Mouse (Mus musculus) retina, postnatal 1 day (tissue): Measurements from ENCODE around the gene 7530416G11Rik.

Source experiments
- DNase-seq: peaks from one replicate; pipeline ENCODE4 v3.0.0-alpha.2; 2012

7530416G11Rik gene

DNA sequence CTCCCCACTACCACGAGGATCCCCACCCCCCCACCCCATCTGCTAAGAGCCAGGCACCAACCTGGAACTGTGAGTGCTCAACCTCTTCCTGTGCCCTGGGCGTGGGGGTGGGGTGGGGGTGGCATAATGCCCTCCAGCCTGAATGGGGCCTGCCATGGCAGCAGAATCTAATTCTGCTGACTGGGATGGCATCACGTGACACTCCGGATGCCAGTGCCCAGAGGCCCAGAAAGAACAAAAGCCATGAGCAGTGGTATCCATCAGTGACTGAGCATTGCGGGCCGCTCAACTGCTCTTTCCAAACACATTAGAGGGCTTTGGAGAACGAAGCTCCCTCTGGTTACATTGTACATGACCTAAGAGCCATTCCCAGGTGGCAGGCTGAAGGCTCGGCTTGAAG lies at the start of gene 7530416G11Rik:
7530416G11Rik (minus strand) TSS at position 101 of the 400 bp plus-strand sequence.
- DNase-seq: peak; percentile 52

DNA sequence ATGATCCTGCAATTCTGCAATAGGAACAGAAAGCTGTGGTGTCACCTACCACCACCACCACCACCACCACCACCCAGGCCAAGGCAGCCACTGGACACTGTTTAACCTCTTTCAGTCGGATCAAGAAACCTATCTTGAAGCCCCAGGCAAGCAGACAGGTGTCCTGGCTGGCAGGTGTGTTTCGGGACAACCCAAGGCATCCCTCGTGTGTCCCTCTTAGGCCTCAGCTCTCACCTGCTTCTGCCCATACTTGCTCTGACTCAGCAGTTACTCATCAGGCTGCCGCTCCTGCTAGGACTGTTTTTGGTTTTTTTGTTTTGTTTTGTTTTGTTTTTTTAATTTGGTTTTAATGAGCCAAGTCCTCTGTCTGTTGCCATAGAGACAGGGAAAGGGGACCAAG lies 43.5 kb upstream of the 7530416G11Rik start:
- no peak for DNase-seq

DNA sequence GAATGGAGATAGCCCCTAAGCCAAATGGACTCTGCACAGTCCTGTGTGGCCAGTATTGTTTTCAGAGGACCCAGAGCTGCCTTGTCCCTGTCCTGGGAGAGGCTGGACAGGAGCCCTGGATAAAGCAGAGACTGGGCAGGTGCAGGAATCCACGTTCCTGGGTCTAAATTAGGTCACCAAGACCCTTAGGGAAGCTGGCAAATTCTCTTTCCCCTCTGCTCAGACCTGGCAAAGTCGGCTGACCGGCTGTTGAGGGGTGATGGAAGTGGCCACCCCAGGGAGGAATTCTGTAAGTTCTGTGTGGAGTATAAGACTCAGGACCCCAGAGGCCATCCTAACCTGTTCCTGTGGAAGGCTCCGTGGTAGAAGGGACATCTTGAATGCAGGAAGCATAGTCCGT lies 42.3 kb upstream of the 7530416G11Rik start:
- no peak for DNase-seq

- DNase-seq: no peak
Measured at GRCm38 (mm10) chr15:85538170-85538569, 35.1 kb upstream of the 7530416G11Rik start.

DNA sequence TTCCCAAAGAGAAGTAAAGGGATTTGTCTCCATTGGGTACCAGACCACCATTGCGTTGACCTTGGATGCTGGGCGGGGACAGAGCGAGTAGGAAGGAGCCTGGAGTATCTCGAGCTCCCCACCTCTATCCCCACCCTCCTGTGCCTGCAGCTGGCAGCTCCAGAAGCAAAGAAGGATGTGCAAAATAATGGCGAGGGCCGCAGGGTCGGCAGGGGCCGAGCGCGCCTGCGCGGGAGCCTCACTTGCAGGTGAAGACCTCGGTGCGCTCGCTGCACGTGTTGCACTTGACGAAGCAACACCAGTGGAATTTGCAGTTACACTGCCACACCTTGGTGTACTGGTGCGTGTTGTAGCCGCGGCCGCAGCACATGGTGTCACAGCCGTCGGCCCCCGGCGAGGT lies 34.1 kb upstream of the 7530416G11Rik start:
- DNase-seq: no peak

DNA sequence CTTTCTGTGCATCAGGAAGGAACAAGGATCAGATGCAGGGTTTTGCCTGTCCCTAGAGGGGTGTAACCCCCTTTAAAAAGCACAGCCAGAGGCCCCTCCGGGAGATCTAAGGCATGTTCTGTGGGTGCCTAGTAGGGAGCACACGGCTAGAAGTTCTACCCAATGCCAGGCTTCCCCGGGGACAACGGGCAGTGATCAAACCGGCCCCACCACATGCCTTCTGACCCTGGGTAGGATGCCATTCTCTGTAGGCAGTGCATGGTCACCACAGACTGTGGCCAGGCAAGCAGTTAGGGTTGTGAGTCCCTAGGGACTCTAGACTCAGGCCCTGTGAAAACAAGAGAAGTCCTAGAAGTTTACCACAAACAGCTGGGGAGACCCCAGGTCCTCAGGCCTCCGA lies 31.6 kb upstream of the 7530416G11Rik start:
- no peak for DNase-seq

DNA sequence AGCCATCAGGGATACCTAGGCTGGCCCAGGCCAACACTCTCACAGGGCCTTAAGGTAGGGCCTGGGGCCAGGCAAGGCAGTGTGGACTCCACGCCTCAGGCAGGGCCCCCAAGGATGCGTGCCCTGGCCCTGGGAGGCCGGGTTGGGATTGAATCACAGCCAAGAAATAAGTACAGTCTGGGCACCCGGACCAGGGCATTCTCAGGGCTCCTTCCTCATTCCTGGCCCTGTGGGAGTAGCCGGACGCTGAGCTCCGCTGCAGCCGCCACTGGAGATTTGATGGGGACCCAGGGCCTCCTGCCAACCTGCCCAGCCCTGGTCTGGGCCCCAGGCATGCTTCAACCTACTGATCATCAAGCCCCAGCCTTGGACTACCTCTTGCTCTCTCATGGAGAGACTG lies 31.2 kb upstream of the 7530416G11Rik start:
- no peak for DNase-seq

DNA sequence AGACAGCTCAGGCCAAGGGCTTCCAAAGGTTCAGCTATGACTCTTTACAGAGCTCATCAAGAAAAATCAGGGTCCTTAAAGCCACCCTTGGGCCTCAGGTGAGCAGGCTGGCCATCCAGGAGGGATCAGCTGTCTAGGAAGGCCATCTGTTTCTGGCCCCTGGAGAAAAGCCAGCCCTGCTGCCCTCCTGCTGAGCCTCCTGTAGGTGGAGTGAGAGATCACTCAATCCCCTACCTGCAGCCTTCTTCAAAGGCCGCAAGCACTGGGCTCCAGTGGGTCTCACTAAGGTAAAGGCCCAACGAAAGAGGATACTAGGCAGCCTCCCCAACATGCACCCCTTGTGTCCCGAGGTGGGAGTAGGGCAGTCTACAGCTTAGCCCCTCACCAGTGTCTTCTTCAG lies 29.0 kb upstream of the 7530416G11Rik start:
- no peak for DNase-seq

DNA sequence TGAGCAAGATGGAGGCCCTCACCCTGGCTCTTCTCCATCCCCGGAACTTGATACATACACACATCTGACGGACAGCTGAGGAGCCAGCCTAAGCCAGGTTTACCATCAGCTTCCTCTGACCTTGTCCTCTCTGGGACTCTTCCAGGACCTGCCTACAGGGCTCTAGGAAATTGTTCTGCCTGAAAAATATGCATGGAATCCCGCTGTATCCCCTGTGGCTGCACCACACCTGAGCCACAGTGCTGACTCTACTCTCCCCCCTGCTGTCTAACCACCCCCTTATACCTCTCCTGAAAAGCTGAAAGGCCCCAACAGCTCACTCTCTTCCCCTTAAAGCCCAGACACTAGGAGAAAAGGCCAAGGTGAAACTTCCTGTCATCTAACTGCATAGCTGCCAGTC lies 26.9 kb upstream of the 7530416G11Rik start:
- no peak for DNase-seq

DNA sequence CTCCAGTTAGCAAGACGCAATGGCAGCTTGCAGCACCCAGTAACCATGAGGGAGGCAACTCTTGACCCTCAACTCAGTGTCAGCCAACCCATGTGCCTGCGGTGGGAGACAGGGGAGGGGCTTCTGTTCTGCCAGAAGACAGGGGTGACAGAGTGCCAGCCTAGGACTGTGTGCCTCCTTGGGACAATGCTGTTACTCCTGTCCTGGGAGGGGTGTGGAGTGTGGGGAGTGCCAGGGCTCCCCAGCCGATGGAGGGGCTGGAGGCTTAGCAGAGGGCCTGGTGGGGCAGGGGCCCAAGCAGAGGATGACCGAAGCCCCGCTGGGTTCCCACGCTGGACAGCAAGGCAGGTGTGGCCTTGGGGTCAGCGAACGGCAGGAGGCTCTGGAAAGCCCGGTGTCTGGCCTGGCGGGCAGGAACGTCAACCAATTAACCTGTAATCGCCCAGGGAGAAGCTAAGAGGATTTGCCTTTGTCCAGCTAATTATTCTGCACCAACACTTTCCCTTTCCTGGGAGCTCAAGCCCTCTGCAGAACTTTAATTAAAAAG lies 21.4 kb upstream of the 7530416G11Rik start:
- DNase-seq: peak; percentile 73

GRCm38 (mm10) chr15:85523173-85523991 lies 20.4 kb upstream of the 7530416G11Rik start:
- peak; percentile 56 for DNase-seq

- DNase-seq: no peak
Measured at GRCm38 (mm10) chr15:85519438-85519837, 16.4 kb upstream of the 7530416G11Rik start.

DNA sequence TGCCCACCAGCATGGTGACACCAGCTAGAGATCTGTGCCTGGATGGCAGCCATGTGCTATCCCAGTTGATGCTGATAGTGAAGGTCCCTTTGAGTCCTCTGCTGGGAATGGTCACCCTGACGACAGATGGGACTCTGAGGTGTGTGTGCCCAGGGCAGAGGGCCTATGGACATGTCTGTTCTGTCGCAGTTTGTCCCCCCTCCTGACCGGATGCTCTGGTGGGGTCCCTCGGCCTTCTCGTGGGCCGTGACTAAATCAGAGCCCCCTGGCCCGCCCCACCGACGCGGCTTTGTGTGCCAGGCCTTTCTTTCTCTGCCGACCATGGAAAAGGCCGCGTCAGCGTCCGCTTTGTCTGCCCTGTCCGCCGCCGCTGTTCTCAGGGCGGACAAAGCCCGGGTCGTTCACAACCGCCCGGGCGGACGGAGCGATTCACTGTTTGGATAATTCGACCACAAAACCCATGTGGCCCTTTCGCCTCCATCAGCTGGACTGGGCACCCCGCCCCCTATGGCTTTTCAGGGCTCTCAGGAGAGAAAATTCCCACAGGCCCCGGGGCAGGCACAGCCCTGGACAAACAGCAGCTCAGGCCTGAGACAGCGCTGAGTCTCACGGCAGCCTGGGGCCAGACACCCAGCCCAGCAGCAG lies 4.5 kb upstream of the 7530416G11Rik start:
- DNase-seq: peak; percentile 65

DNA sequence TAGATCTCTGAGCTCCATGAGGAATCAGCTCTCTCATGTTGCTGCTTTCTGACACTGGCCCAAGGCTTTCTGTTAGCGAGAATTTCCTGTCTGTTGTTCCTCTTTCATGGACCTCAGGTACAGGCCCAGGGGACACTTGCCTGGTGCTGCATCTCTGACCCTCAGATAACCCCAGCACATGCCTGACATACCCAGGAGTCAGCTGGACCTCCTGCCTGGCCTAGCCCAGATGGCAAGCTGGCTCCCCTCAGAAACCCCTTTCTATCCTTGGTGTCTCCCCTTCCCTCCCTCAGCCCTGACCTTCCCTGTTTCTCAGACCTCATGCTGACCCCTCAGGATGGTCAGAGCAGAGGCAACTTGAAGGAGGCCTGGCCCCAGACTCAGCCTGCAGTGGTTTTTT lies 3.7 kb upstream of the 7530416G11Rik start:
- no peak for DNase-seq

GRCm38 (mm10) chr15:85505118-85505925 lies 2.3 kb upstream of the 7530416G11Rik start:
- peak; percentile 21 for DNase-seq

GRCm38 (mm10) chr15:85500267-85500666 lies 2.8 kb downstream of the 7530416G11Rik start:
- no peak for DNase-seq

DNA sequence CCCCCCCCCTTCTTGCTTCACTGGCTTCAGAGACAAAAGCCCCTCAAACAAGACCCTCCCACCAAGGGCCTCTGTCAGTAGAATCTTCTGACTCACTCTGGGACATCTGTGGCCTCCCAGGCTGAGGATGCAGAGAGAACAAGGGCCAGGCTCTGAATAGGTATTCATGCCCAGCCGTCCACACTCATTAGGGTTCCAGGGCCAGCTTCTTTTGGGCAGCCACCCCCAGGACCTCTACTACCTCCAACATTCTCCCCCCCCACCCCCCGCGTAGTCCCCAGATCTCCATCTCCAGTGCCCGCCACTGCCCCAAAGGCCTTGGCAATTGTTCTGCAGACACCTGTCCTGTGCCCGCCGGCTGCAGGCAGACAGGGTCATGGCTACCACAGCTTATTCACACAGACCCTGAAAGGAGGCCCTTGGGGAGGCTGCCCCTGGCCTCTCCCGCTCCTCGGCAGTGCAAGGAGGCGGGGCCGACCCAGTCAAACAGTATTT lies 5.0 kb downstream of the 7530416G11Rik start:
- peak; percentile 93 for DNase-seq

DNA sequence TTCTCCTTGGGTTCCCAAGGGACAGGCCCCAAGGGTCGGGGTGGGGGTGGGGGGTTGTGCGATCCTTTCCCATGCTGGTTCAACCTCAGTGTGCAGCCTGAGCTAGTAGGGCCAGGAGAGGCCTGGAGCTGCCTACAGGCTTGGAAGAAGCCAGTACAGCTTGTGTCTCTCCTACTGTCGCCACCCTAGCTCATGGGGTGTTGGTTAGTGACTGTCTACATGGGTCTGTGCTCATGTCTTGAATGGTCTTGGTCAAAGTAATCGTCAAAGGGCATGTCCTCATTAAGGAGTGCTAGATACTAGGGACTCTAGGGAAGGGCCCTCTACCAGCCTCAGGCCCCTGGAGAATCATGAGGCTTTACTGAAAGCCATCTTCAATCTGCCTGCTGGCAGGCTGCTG lies 5.5 kb downstream of the 7530416G11Rik start:
- DNase-seq: no peak

DNA sequence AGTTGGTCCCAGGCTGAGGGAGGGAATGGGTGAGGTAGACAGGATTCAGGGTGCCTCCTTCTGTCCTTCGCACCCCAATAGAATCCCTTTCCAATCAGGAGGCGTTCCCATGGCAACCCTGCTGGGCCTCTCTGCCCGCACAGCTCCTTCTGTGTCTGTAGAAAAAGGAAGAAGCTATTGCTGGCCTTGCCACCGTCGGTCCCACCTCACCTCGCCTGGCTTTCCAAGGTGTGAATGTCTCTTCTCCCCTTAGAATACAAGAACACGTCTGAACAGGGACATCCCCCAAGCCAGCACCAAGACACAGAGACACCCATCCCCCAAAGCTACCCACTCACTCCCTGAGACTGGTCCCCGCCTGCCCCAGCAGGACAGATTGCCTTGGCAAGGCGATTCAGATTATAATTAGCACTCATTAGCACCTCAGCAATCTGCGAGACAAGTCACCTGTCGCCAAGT lies 8.8 kb downstream of the 7530416G11Rik start:
- DNase-seq: peak; percentile 53

DNA sequence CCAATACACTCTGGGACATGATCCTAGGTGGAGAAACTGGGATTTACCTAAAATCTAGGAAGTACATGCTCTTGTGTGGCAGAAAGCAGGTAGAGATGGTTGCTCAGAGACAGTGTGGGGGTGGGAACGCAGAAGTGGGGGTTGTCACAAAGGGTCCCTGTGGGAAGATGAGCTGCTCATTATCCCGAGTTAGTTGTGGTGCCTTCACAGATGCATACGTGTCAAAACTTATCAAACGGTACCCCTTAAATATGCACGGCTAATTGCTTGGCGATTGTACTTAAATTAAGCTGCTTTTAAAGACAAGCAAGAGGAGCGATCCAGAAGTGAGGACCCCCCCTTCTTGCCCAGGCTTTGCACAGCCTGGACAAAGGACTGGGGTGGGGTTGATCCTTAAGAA lies 13.3 kb downstream of the 7530416G11Rik start:
- DNase-seq: peak; percentile 92

DNA sequence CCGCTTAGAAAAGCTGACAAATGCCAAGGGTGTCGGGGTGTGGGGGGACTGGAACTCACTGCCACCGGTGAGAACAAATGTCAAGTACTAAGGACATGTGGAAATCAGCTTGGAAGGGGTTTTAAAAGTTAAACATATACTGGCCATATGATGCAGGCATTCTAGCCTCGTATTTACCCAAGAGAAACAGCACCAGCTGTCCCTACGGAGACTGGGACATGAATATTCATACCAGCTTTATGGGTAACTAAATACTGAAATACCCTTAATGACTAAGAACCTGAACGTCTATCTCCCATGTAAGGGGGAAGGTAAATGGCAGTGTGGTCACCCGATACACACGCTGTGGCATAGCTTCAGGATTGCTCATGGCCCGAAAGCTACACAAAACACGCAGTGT lies 14.1 kb downstream of the 7530416G11Rik start:
- no peak for DNase-seq

- DNase-seq: peak; percentile 55
Measured at GRCm38 (mm10) chr15:85480630-85481029, 22.4 kb downstream of the 7530416G11Rik start.

DNA sequence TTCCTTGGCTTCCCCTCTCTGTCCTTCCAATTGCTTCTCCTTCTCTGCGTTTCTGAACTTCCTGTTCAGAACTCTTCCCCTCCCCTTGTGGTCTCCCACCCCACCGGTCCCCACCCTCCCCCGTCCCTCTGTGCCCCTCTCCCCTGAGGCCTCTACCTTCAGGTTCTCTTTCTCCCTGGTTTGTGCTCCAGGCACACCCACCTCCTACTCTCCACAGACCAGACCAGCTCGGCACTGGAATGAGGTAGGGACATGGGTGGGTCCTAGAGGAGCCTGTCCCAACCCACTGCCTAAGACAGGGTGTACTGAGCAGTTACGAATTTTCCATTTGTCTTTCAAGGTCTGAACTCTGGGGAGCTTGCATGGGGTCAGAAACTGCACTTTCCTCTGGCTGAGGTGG lies 23.1 kb downstream of the 7530416G11Rik start:
- DNase-seq: no peak
